Mouse (Mus musculus) embryonic facial prominence, embryonic 14.5 days (tissue): Measurements from ENCODE around the gene Ugt1a1. TPM values are rescaled to one million over a fixed set of nuclear protein-coding genes. Genes with fewer than 3 reads are reported as not detected.
A peak's percentile ranks its signal among the peaks of the same experiment; 100 is the strongest.

ENCODE experiments used
- ATAC-seq: fragments of 200-750 bp; cut with Nextera tagmentation; 2 replicates; pipeline ENCODE4 v1.8.0; 2017; ENCODE audit warnings: low read depth, moderate number of reproducible peaks, moderate TSS enrichment
- DNase-seq: peaks from one replicate; pipeline ENCODE4 v3.0.0-alpha.2; 2015; ENCODE audit warnings: low spot score
- H3K27ac ChIP-seq: fragments of 300-500 bp; sonication (generic); replicated peaks from 2 replicates; pipeline ENCODE4 v1.5.1; 2014; ENCODE audit warnings: low read depth, mild to moderate bottlenecking, low read length, moderate library complexity
- H3K27me3 ChIP-seq: fragments of 300-500 bp; sonication (generic); replicated peaks from 2 replicates; pipeline ENCODE4 v1.6.1; 2014; ENCODE audit warnings: low read length; ENCODE audit not compliant: control insufficient read depth, insufficient read depth
- H3K36me3 ChIP-seq: fragments of 300-500 bp; sonication (generic); 2 replicates; pipeline ENCODE4 v1.6.1; 2014; ENCODE audit warnings: low read length, mixed read lengths; ENCODE audit not compliant: control insufficient read depth, insufficient read depth
- H3K4me1 ChIP-seq: fragments of 300-500 bp; sonication (generic); 2 replicates; pipeline ENCODE4 v1.6.1; 2014; ENCODE audit warnings: antibody characterized with exemption, low read length; ENCODE audit not compliant: control insufficient read depth, insufficient read depth
- H3K4me2 ChIP-seq: fragments of 300-500 bp; sonication (generic); 2 replicates; pipeline ENCODE4 v1.6.1; 2014; ENCODE audit warnings: low read depth, mild to moderate bottlenecking, low read length, moderate library complexity, mixed read lengths
- H3K4me3 ChIP-seq: fragments of 300-500 bp; sonication (generic); 2 replicates; pipeline ENCODE4 v1.5.1; 2014; ENCODE audit warnings: low read depth, mild to moderate bottlenecking, low read length
- H3K9ac ChIP-seq: fragments of 300-500 bp; sonication (generic); 2 replicates; pipeline ENCODE4 v1.6.1; 2014; ENCODE audit warnings: low read depth, mild to moderate bottlenecking, low read length, moderate library complexity, mixed read lengths
- H3K9me3 ChIP-seq: fragments of 300-500 bp; sonication (generic); 2 replicates; pipeline ENCODE4 v1.6.1; 2016; ENCODE audit warnings: low read length; ENCODE audit not compliant: control insufficient read depth
- WGBS: fragments of 180-500 bp; shearing (Covaris S2); extraction: QIAGEN DNeasy Blood & Tissue Kit; methylation state at CpG from one replicate; pipeline ENCODE4 v1.1.7; 2014; 5-methylcytosine and 5-hydroxymethylcytosine counted together
- polyA plus RNA-seq: library from polyadenylated mRNA; unstranded; fragments of >200 nt; fragmentation: Nextera tagmentation; extraction: Ambion mirVana; gene quantifications from 2 replicates; pipeline ENCODE4 v1.2.1, GENCODE M21; 2014

The Ugt1a1 gene
- polyA plus RNA-seq, 1 experiment from 2014 or later: 0.93 TPM

GRCm38 (mm10) chr1:88261706-88262105 is 49.9 kb downstream of the Ugt1a1 start:
- ATAC-seq: peak; percentile 16

GRCm38 (mm10) chr1:88262255-88262654 is 50.5 kb downstream of the Ugt1a1 start:
- peak; percentile 98 for DNase-seq
- Histone ChIP-seq H3K4me1 (no peaks in the 10 kb centered on the region), H3K27ac (no peak overlapping the region), H3K9ac (no peak overlapping the region), H3K4me2 (no peak overlapping the region), H3K4me3 (no peak overlapping the region), H3K36me3 (peaks cover 80% of the 10 kb centered on the region), H3K27me3 (no peaks in the 10 kb centered on the region), H3K9me3 (no peaks in the 10 kb centered on the region; the same call in 1 of the 2 replicates)
- peak; percentile 56 for ATAC-seq
- 74% methylated on average over 4 of the region's 4 CpGs for WGBS

More at GRCm38 (mm10) chr1:88261706-88262105, 49.9 kb downstream of the Ugt1a1 start:
- Histone ChIP-seq H3K4me1 (no peaks in the 10 kb centered on the region), H3K9ac (no peak overlapping the region), H3K36me3 (peaks cover 74% of the 10 kb centered on the region), H3K9me3 (peaks cover 3% of the 10 kb centered on the region; the same call in 1 of the 2 replicates), H3K27ac (no peak overlapping the region), H3K4me3 (no peak overlapping the region), H3K4me2 (no peak overlapping the region), H3K27me3 (no peaks in the 10 kb centered on the region)
- peak; percentile 93 for DNase-seq
- 85% methylated on average over 7 of the region's 7 CpGs for WGBS

GRCm38 (mm10) chr1:88262961-88263360 is 51.2 kb downstream of the Ugt1a1 start:
- ATAC-seq (0 out of 2 replicates have a peak, but pooled peaks have one; percentile 1), DNase-seq (no peak)
- Histone ChIP-seq H3K4me2 (no peak overlapping the region), H3K36me3 (peaks cover 87% of the 10 kb centered on the region), H3K4me3 (no peak overlapping the region), H3K9me3 (no peaks in the 10 kb centered on the region), H3K9ac (no peak overlapping the region), H3K27me3 (no peaks in the 10 kb centered on the region), H3K4me1 (no peaks in the 10 kb centered on the region), H3K27ac (no peak overlapping the region)
- WGBS: 75% methylated on average over 6 of the region's 6 CpGs

- H3K9me3 ChIP-seq: no peaks in the 10 kb centered on the region
- H3K4me2 ChIP-seq: no peak overlapping the region
- no peak overlapping the region for H3K27ac ChIP-seq
- no peak overlapping the region for H3K9ac ChIP-seq
- no peak for DNase-seq
- H3K36me3 ChIP-seq: peaks cover 95% of the 10 kb centered on the region
- ATAC-seq: no peak
- no peak overlapping the region for H3K4me3 ChIP-seq
- H3K4me1 ChIP-seq: no peaks in the 10 kb centered on the region
- 92% methylated on average over 5 of the region's 5 CpGs for WGBS
- no peaks in the 10 kb centered on the region for H3K27me3 ChIP-seq
These were observed 52.0 kb downstream of the Ugt1a1 start for GRCm38 (mm10) chr1:88263778-88264177.

- H3K27me3 ChIP-seq: no peaks in the 10 kb centered on the region
- H3K4me2 ChIP-seq: no peak overlapping the region
- H3K9me3 ChIP-seq: no peaks in the 10 kb centered on the region
- no peak overlapping the region for H3K27ac ChIP-seq
- WGBS: 89% methylated on average over 7 of the region's 7 CpGs
- no peak overlapping the region for H3K4me3 ChIP-seq
- DNase-seq: no peak
- no peak for ATAC-seq
- peaks cover 100% of the 10 kb centered on the region for H3K36me3 ChIP-seq
- no peak overlapping the region for H3K9ac ChIP-seq
- no peaks in the 10 kb centered on the region for H3K4me1 ChIP-seq
These were observed 52.6 kb downstream of the Ugt1a1 start for GRCm38 (mm10) chr1:88264237-88264868.

GRCm38 (mm10) chr1:88264869-88265240 is 53.1 kb downstream of the Ugt1a1 start:
- Histone ChIP-seq H3K36me3 (peaks cover 100% of the 10 kb centered on the region), H3K4me2 (no peak overlapping the region), H3K4me1 (no peaks in the 10 kb centered on the region), H3K27me3 (no peaks in the 10 kb centered on the region), H3K9me3 (no peaks in the 10 kb centered on the region), H3K27ac (no peak overlapping the region), H3K9ac (no peak overlapping the region), H3K4me3 (no peak overlapping the region)
- DNase-seq (no peak), ATAC-seq (no peak)
- WGBS: 79% methylated on average over 4 of the region's 4 CpGs

- no peaks in the 10 kb centered on the region for H3K4me1 ChIP-seq
- 89% methylated on average over 13 of the region's 13 CpGs for WGBS
These were observed 54.4 kb downstream of the Ugt1a1 start for GRCm38 (mm10) chr1:88266123-88266522.

GRCm38 (mm10) chr1:88267489-88267888 is 55.7 kb downstream of the Ugt1a1 start:
- H3K36me3 ChIP-seq: peaks cover 90% of the 10 kb centered on the region
- no peak overlapping the region for H3K27ac ChIP-seq
- no peaks in the 10 kb centered on the region for H3K27me3 ChIP-seq
- 90% methylated on average over 6 of the region's 6 CpGs for WGBS
- ATAC-seq: no peak
- no peak overlapping the region for H3K4me2 ChIP-seq
- no peak overlapping the region for H3K4me3 ChIP-seq
- no peak overlapping the region for H3K9ac ChIP-seq
- H3K4me1 ChIP-seq: no peaks in the 10 kb centered on the region
- no peak for DNase-seq
- H3K9me3 ChIP-seq: no peaks in the 10 kb centered on the region

More at GRCm38 (mm10) chr1:88266123-88266522, 54.4 kb downstream of the Ugt1a1 start:
- H3K4me3 ChIP-seq: no peak overlapping the region
- DNase-seq (no peak), ATAC-seq (no peak)
- H3K4me2 ChIP-seq: no peak overlapping the region
- no peaks in the 10 kb centered on the region for H3K9me3 ChIP-seq
- H3K27ac ChIP-seq: no peak overlapping the region
- H3K36me3 ChIP-seq: peaks cover 91% of the 10 kb centered on the region
- H3K9ac ChIP-seq: no peak overlapping the region
- no peaks in the 10 kb centered on the region for H3K27me3 ChIP-seq

- 87% methylated on average over 6 of the region's 6 CpGs for WGBS
- H3K4me2 ChIP-seq: no peak overlapping the region
- H3K4me1 ChIP-seq: no peaks in the 10 kb centered on the region
- DNase-seq: no peak
- H3K9me3 ChIP-seq: no peaks in the 10 kb centered on the region
- no peak overlapping the region for H3K9ac ChIP-seq
- no peak for ATAC-seq
- no peaks in the 10 kb centered on the region for H3K27me3 ChIP-seq
- H3K36me3 ChIP-seq: peaks cover 90% of the 10 kb centered on the region
- no peak overlapping the region for H3K27ac ChIP-seq
- H3K4me3 ChIP-seq: no peak overlapping the region
These were observed 56.3 kb downstream of the Ugt1a1 start for GRCm38 (mm10) chr1:88268070-88268469.
